Mouse (Mus musculus) splenic B cell, adult 2 months (primary cell): ENCODE data around the gene Tmem35b.

ENCODE experiments used
- DNase-seq: peaks from one replicate; pipeline ENCODE4 v3.0.0-alpha.2; 2011; ENCODE audit warnings: low read depth, low spot score
- H3K27me3 ChIP-seq: 2 replicates; pipeline ENCODE4 v1.6.1; 2012; ENCODE audit warnings: mild to moderate bottlenecking, low read length, moderate library complexity, mixed read lengths; ENCODE audit not compliant: control insufficient read depth, poor library complexity, insufficient read depth, severe bottlenecking
- H3K36me3 ChIP-seq: 2 replicates; pipeline ENCODE4 v1.6.1; 2012; ENCODE audit warnings: mild to moderate bottlenecking, low read length, moderate library complexity, mixed read lengths; ENCODE audit not compliant: control insufficient read depth, poor library complexity, insufficient read depth, severe bottlenecking

Gene Tmem35b

DNA sequence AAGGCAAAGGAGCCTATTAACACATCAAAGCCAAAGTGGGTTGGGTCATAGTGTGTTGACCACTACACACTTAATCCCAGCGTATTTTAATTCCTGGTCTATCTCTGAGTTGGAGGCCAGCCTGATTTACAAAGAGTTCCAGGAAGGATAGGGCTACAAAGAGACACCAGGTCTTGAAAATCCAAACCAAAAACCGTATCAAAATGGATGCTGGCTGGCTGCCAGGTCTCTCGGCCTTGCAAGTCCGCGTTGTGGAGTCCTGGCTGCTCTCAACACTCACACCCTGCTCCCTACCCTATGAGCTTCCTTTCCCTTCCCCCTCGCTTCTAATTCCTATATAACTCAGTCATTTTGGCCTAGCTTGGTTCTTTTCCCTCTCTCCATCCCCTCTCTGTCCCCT is 15.0 kb downstream of the Tmem35b start:
- DNase-seq = no peak
- peaks cover 2% of the 10 kb centered on the region; the same call in 1 of the 2 replicates for H3K27me3 ChIP-seq
- no peaks in the 10 kb centered on the region for H3K36me3 ChIP-seq

DNA sequence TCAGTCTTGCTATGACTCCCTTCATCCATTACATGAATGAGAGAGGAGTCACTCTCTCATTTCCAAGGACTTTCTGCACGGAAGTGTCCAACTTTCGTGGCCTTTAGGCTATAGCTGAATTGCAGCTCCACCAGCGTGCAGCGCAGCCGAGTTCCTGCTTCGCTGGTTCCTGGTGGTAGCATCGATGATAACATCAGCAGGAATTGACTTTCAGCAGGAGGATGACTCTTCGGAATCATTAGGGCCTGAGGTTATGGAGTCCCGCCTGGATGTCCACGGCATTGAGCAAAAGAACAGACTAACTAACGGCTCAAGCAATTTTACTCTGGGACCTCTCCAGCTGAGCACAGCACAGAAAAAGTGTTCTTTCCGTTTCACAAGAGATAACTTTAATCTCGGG is 26.5 kb downstream of the Tmem35b start:
- DNase-seq = no peak
- Histone ChIP-seq H3K27me3 (peaks cover 2% of the 10 kb centered on the region; the same call in 1 of the 2 replicates), H3K36me3 (no peaks in the 10 kb centered on the region)

DNA sequence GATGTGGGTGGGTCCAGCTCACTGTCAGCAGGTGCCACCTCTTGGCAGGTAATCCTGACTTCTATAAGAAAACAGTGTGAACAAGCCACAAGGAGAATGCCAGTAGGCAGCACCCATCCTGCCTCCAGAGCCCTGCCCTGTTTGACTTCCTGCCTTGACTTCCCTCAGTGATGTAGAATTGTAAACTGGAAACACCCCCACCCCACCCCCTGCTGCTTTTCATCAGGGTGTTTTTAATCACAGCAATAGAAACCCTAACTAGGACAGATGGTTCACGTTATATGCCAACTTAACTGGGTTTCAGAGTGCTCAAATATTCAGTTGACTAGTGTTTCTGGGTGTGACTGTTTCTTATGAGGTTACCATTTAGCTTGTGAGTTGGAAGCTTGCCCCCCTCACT is 29.9 kb downstream of the Tmem35b start:
- H3K27me3 ChIP-seq = peaks cover 2% of the 10 kb centered on the region; the same call in 1 of the 2 replicates
- no peak for DNase-seq
- H3K36me3 ChIP-seq = no peaks in the 10 kb centered on the region

DNA sequence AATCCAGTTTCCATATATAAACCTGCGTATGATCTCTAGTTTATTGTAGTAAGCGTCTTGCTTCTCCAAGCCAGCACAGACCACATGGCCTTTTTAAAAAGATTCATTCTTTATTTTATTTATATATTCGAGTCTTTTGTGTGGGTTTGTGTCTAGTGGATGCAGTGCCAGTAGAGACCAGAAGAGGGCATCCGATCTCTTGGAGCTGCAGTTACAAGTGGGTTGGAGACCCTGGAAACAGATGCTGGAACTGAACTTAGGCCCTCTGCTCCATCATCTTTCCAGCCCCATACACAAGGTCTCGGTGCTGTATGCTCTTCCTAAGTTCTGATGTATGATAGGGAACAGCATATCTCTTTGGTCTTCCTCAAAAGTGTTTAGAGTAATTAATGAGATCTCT is 32.3 kb downstream of the Tmem35b start:
- Histone ChIP-seq H3K27me3 (no peaks in the 10 kb centered on the region), H3K36me3 (no peaks in the 10 kb centered on the region)
- DNase-seq = peak; percentile 23

DNA sequence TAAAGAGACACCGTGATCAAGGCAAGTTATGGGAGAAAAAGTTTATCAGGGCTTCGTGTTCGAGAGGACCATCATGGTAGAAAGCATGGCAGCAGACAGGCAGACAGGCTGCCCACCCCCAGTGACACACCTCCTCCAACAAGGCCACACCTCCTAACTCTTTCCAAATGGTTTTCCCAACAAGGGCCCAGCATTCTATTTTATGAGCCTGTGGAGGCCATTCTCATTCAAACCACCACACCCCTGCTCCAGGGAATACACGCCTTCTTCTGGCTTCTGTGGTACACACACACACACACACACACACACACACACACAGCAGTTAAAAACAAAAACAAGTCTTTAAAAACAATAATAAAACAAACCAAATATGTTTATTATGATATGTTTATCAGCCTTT is 34.3 kb downstream of the Tmem35b start:
- no peak for DNase-seq
- H3K27me3 ChIP-seq = no peaks in the 10 kb centered on the region
- H3K36me3 ChIP-seq = no peaks in the 10 kb centered on the region

DNA sequence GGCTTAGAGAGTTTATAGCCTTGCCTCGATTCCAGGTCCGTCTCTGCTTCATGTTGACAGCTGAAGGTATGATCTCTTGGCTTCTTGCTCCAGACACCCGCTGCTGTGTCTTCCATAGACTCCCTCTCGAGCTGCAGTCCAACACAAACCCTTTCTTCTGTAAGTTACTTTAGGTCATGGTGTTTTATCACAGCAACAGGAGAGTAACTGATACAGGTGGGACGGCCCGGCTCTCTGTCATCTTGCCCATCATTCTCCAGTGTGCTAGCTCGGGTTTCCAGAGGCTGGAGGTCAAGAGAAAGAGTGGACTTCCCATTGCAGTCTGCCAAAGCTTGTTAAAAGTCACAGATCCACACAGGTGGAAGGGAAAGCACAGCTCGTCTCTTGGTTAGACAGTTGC is 40.4 kb downstream of the Tmem35b start:
- Histone ChIP-seq H3K36me3 (no peaks in the 10 kb centered on the region), H3K27me3 (0 out of 2 replicates have a peak, but pooled peaks cover 2% of the 10 kb centered on the region)
- no peak for DNase-seq

DNA sequence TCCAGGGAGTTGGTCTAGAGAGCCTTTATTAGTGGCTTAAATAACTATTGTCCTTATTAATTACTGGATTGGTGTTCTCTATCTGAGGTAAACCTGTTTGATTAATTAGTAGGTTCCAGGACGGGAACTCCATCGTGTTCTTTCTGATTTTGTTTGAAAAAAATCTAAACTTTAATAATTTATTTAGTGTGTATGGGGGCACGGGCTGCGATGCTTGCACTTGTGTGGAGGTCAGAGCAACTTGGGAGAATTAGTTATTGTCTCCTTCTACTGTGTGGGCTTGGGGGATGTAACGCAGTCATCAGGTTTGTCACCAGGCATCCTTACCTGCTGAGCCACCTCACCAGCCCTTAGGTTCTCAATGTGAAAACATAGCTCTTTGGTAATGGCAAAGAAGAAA is 43.6 kb downstream of the Tmem35b start:
- H3K27me3 ChIP-seq = 0 out of 2 replicates have a peak, but pooled peaks cover 4% of the 10 kb centered on the region
- DNase-seq = no peak

DNA sequence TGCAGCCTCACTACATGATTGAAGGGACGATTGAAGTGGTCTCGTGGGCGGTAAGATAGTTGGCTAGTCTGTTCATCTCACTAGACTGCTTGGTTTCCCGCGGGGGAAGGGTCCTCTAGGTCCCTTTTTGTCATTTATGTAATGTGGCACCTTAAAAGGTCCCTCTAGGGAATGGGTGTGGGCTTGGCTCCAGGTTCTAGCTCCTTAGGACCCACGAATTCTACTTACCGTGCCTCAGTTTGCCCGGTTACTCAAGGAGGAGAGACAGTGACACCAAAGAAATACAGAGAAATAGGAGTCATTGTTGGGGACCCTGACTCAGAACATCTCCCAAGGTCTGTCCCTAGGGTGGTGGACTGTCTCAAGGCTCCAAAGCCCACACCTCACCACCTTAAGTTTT is 44.2 kb downstream of the Tmem35b start:
- Histone ChIP-seq H3K27me3 (0 out of 2 replicates have a peak, but pooled peaks cover 4% of the 10 kb centered on the region), H3K36me3 (no peaks in the 10 kb centered on the region)
- DNase-seq = no peak

More for the DNA sequence above, 43.6 kb downstream of the Tmem35b start:
- no peaks in the 10 kb centered on the region for H3K36me3 ChIP-seq

DNA sequence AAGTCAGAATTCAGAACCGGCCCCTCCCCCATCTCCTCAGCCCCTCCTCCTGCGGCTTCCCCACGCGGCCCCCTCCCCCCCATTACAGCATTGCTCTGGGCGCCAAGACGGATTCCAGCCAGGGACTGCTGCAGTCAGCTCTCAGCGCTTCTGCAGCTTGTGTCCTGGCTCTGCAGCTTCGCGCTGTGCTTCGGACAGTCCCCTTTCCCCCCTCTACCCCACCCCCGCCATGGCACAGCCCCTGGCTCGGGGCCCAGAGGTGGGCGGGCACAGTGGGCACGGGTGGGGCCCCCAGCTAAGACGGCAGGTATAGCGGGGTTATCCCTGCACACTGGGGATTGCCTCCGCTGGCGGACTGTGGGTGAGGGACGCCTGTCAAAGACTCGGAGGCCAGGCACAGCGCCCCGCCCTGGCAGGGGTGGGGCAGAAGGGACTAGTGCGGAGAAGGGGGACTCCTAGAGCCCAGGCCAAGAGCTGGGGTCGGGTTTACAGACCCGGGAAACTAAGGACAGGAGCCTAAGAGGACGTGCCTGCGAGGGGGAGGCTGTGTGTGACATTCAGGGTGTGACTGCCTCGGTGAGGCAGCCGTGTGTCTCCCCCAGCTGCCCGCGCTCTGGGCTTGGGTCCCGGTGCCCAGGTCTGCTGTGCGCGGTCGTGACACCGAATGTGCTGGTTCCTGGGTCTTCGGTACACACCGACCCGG is 44.9 kb downstream of the Tmem35b start:
- no peaks in the 10 kb centered on the region for H3K36me3 ChIP-seq
- H3K27me3 ChIP-seq = 0 out of 2 replicates have a peak, but pooled peaks cover 4% of the 10 kb centered on the region
- DNase-seq = peak; percentile 26

DNA sequence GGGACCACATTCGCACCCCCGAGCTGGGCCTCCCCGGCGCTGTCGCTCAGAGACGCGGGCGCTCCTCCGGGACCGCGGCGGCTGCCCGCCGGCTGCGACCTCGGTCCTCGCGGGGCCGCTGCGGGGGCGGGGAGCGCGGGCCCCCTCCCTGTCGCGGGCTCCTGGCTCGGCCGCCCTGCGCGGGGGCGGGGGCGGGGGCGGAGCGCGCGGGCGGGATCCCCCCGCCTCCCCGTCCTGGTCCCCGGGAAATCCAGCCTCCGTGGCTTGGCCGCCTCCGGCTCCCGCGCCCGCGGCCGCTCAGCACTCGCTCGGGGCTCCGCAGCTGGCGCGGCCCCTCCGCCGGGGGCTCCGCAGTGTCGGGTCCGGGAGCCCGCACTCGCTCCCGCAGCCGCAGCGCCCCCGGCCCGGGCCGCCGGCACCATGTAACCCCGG is 45.4 kb downstream of the Tmem35b start, which contains the start of gene Dlgap3:
Dlgap3 (plus strand) TSS at position 291 of the 432 bp plus-strand sequence.
- Histone ChIP-seq H3K27me3 (0 out of 2 replicates have a peak, but pooled peaks cover 4% of the 10 kb centered on the region), H3K36me3 (no peaks in the 10 kb centered on the region)
- peak; percentile 14 for DNase-seq

DNA sequence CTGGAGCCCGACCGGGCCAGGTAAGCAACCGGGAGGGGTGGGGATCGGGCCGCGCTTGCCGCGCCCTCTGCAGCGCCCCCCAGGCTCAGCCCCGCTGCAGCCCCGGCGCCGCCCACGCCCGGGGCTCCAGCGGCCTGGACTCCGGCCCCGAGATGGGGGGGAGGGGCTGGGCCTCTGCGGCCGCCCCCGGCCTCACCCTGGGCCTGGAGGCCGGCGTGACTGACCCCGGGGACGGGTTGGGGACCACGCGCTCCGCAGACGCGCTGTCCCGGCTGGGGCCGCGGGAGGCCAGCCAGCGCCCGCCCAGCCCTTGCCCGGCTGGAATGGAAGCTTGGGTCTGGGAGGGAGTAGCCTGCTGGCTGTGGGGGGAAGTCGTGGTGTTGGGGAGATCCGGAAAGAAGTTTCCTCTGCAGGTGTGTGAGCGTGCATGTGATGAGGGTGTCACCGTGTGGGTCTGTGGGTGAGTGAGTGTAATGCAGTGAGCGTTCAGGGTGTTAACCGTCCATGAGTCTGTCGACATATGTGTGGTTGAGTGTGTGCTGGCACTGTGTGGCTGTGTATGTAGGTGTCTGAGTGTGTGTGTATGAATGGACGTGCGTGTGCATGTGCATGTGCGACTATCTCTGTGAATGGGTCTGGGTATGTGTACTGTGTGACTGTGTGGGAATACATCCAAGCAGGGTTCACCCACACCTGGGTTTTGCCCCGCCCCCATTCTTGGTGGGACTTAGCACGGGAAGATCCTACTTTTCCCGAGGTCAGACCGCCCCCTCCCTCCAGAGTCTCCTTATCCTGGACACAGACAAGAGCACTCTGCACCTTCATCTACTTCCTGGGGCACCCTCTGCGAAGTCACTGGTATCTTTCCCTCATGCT is 46.1 kb downstream of the Tmem35b start:
- H3K36me3 ChIP-seq = no peaks in the 10 kb centered on the region
- H3K27me3 ChIP-seq = 0 out of 2 replicates have a peak, but pooled peaks cover 4% of the 10 kb centered on the region
- DNase-seq = peak; percentile 41

DNA sequence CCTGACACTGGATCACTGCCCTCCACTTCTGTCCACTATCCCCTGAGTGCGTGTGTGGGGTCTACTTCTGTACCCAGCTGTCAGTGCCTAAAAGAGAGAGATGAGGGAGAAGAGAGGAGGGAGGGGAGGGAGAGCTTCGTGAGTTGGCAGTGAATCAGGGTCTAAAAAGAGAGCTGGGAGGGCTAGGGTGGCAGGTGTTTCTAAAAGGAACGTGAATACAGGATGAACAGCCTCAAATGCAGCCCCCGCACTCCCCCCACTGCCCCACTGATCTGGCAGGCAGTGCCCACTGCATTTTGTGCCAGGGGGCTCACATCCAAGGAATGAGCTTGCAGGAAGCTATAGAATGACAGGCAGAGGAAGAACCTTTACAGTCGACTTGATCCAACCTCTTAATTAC is 47.4 kb downstream of the Tmem35b start:
- Histone ChIP-seq H3K36me3 (no peaks in the 10 kb centered on the region), H3K27me3 (0 out of 2 replicates have a peak, but pooled peaks cover 4% of the 10 kb centered on the region)

DNA sequence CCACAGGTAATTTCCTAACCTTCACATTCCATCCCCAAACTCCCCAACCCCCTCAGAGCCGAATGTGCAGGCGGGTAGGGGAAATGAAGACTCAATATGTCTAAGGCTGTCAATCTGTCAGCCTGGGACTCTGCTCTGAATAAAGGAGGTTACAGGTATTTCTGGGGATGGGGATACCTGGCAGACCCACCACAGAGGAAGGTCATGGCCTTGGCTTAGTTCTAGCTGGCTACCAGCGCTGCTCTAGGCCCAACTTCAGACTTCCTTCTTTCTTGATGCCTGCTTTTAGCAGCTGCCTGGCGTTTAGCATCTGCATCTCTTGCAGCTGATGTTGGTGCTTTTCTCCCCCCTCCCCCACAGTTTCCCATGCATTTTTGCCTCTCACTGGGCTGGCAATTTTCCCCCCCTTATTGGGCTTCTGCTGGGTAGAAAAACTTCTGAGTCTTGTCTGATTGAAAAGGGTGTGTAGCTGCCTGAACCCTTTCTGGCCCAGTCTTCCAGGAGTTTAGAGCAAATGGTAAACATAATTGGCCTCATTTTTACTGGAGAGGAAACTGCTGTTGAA is 47.9 kb downstream of the Tmem35b start:
- Histone ChIP-seq H3K36me3 (no peaks in the 10 kb centered on the region), H3K27me3 (0 out of 2 replicates have a peak, but pooled peaks cover 4% of the 10 kb centered on the region)
- DNase-seq = no peak

More for the DNA sequence above, 47.4 kb downstream of the Tmem35b start:
- DNase-seq = no peak

DNA sequence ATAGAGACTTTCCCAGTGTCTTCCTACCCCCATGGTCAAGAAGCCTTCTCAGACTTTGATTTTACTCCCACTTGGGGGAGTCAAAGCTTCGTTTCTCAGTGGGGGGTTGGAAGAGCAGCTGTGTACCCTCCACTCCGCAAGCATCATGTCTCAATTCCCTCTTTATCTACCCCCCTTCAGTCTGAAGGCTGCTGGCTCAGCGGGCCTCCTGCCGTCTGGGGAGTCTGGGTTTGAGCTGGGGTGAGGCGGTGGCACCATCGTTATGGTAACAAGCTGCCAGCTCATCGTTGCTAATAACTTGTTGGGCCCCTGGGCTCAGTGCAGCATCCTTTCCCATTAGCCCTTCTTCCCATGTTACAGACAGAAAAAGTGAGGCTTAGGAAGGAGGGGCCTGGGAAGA is 48.6 kb downstream of the Tmem35b start:
- H3K36me3 ChIP-seq = no peaks in the 10 kb centered on the region
- 0 out of 2 replicates have a peak, but pooled peaks cover 4% of the 10 kb centered on the region for H3K27me3 ChIP-seq
- no peak for DNase-seq
